Mouse (Mus musculus) forebrain, embryonic 15.5 days (tissue): Measurements from ENCODE around the gene Adcy6. TPM values are rescaled to one million over a fixed set of nuclear protein-coding genes. Genes with fewer than 3 reads are reported as not detected.

Experiments used
- ATAC-seq: fragments of 200-750 bp; cut with Nextera tagmentation; replicated peaks from 2 replicates; pipeline ENCODE4 v1.8.0; 2017; ENCODE audit warnings: mild to moderate bottlenecking, moderate TSS enrichment, moderate library complexity
- H3K27ac ChIP-seq: fragments of 300-500 bp; sonication (generic); replicated peaks from 2 replicates; pipeline ENCODE4 v1.5.1; 2015; ENCODE audit warnings: mild to moderate bottlenecking, inconsistent platforms
- H3K27me3 ChIP-seq: fragments of 300-500 bp; sonication (generic); 2 replicates; pipeline ENCODE4 v1.6.1; 2015; ENCODE audit warnings: inconsistent platforms
- H3K36me3 ChIP-seq: fragments of 300-500 bp; sonication (generic); 2 replicates; pipeline ENCODE4 v1.6.1; 2015; ENCODE audit warnings: mild to moderate bottlenecking, inconsistent platforms
- H3K4me1 ChIP-seq: fragments of 300-500 bp; sonication (generic); 2 replicates; pipeline ENCODE4 v1.6.1; 2015; ENCODE audit warnings: inconsistent platforms
- H3K4me2 ChIP-seq: fragments of 300-500 bp; sonication (generic); replicated peaks from 2 replicates; pipeline ENCODE4 v1.6.1; 2015; ENCODE audit warnings: mild to moderate bottlenecking, inconsistent platforms
- H3K4me3 ChIP-seq: fragments of 300-500 bp; sonication (generic); 2 replicates; pipeline ENCODE4 v1.5.1; 2015; ENCODE audit warnings: mild to moderate bottlenecking, inconsistent platforms
- H3K9ac ChIP-seq: fragments of 300-500 bp; sonication (generic); replicated peaks from 2 replicates; pipeline ENCODE4 v1.6.1; 2015; ENCODE audit warnings: mild to moderate bottlenecking, inconsistent platforms
- H3K9me3 ChIP-seq: fragments of 300-500 bp; sonication (generic); 2 replicates; pipeline ENCODE4 v1.6.1; 2016; ENCODE audit warnings: inconsistent platforms
- WGBS: fragments of 180-500 bp; shearing (Covaris S2); methylation state at CpG from one replicate; pipeline ENCODE4 v1.1.7; 2015; ENCODE audit warnings: mixed read lengths; 5-methylcytosine and 5-hydroxymethylcytosine counted together
- polyA plus RNA-seq: library from polyadenylated mRNA; unstranded; fragments of >200 nt; fragmentation: Nextera tagmentation; extraction: Ambion mirVana; gene quantifications from 2 replicates; pipeline ENCODE4 v1.2.1, GENCODE M21; 2015

Gene Adcy6
- polyA plus RNA-seq, 1 experiment from 2014 or later = 12.5 TPM

GRCm38 (mm10) chr15:98570873-98571538 is 38.9 kb downstream of the Adcy6 start, which contains the start of the genes Ccnt1 and 4930415O20Rik:
Ccnt1 (minus strand) TSS chr15:98570923.
4930415O20Rik (plus strand) TSS chr15:98571004.
- Histone ChIP-seq H3K9ac (no peak within 1 kb of the TSS), H3K27ac (no peak within 1 kb of the TSS), H3K4me1 (peaks cover 17% of the 10 kb centered on the region), H3K4me3 (no peak within 1 kb of the TSS), H3K9me3 (no peaks in the 10 kb centered on the region), H3K4me2 (no peak within 1 kb of the TSS), H3K27me3 (no peaks in the 10 kb centered on the region), H3K36me3 (no peaks in the 10 kb centered on the region)
- no peak for ATAC-seq
- 87% methylated on average over 10 of the region's 10 CpGs for WGBS

- Histone ChIP-seq H3K4me3 (no peak overlapping the region), H3K9me3 (no peaks in the 10 kb centered on the region), H3K4me2 (no peak overlapping the region), H3K9ac (no peak overlapping the region), H3K4me1 (peaks cover 29% of the 10 kb centered on the region), H3K27me3 (no peaks in the 10 kb centered on the region), H3K36me3 (no peaks in the 10 kb centered on the region), H3K27ac (no peak overlapping the region)
- no peak for ATAC-seq
- 85% methylated on average over 4 of the region's 4 CpGs for WGBS
Observed at GRCm38 (mm10) chr15:98569795-98570365, 40.0 kb downstream of the Adcy6 start.

GRCm38 (mm10) chr15:98569216-98569615 is 40.7 kb downstream of the Adcy6 start:
- no peaks in the 10 kb centered on the region for H3K9me3 ChIP-seq
- peaks cover 33% of the 10 kb centered on the region for H3K4me1 ChIP-seq
- WGBS = 68% methylated on average over 7 of the region's 7 CpGs
- H3K27me3 ChIP-seq = no peaks in the 10 kb centered on the region
- peak overlapping the region; percentile 77 for H3K4me2 ChIP-seq
- peak overlapping the region; percentile 92 for H3K9ac ChIP-seq
- H3K4me3 ChIP-seq = 0 out of 2 replicates have a peak overlapping the region, but pooled peaks have one; percentile 97
- H3K36me3 ChIP-seq = 0 out of 2 replicates have a peak, but pooled peaks cover 3% of the 10 kb centered on the region
- no peak overlapping the region for H3K27ac ChIP-seq
- ATAC-seq = no peak

- H3K4me2 ChIP-seq = peak overlapping the region; percentile 77
- H3K27ac ChIP-seq = peak overlapping the region; percentile 90
- no peaks in the 10 kb centered on the region for H3K9me3 ChIP-seq
- H3K9ac ChIP-seq = peak overlapping the region; percentile 92
- ATAC-seq = peak; percentile 31
- peak overlapping the region; percentile 97 for H3K4me3 ChIP-seq
- WGBS = 12% methylated on average over 22 of the region's 22 CpGs
- peaks cover 39% of the 10 kb centered on the region for H3K4me1 ChIP-seq
- H3K27me3 ChIP-seq = no peaks in the 10 kb centered on the region
- peaks cover 6% of the 10 kb centered on the region; the same call in 1 of the 2 replicates for H3K36me3 ChIP-seq
Observed at GRCm38 (mm10) chr15:98568256-98569033, 41.4 kb downstream of the Adcy6 start.

- peak; percentile 97 for ATAC-seq
- Histone ChIP-seq H3K9me3 (no peaks in the 10 kb centered on the region), H3K4me2 (peak overlapping the region; percentile 77), H3K36me3 (peaks cover 11% of the 10 kb centered on the region; the same call in 1 of the 2 replicates), H3K27me3 (no peaks in the 10 kb centered on the region), H3K4me3 (peak overlapping the region; percentile 97), H3K4me1 (peaks cover 43% of the 10 kb centered on the region), H3K9ac (peak overlapping the region; percentile 92), H3K27ac (peak overlapping the region; percentile 92)
- under 1% methylated on average over 88 of the region's 88 CpGs for WGBS
Observed at GRCm38 (mm10) chr15:98567278-98568134, 42.4 kb downstream of the Adcy6 start.

- Histone ChIP-seq H3K4me2 (peak overlapping the region; percentile 69), H3K36me3 (peaks cover 11% of the 10 kb centered on the region; the same call in 1 of the 2 replicates), H3K4me1 (peaks cover 44% of the 10 kb centered on the region), H3K27me3 (no peaks in the 10 kb centered on the region), H3K9me3 (no peaks in the 10 kb centered on the region), H3K4me3 (peak overlapping the region; percentile 97), H3K27ac (peak overlapping the region; percentile 92), H3K9ac (peak overlapping the region; percentile 87)
- ATAC-seq = no peak
- under 1% methylated on average over 15 of the region's 15 CpGs for WGBS
Observed at GRCm38 (mm10) chr15:98566973-98567277, 43.0 kb downstream of the Adcy6 start.

GRCm38 (mm10) chr15:98557186-98557585 is 52.7 kb downstream of the Adcy6 start:
- H3K4me3 ChIP-seq = no peak overlapping the region
- H3K9ac ChIP-seq = no peak overlapping the region
- WGBS = 89% methylated on average over 5 of the region's 5 CpGs
- ATAC-seq = no peak
- H3K4me2 ChIP-seq = no peak overlapping the region
- no peaks in the 10 kb centered on the region for H3K9me3 ChIP-seq
- 0 out of 2 replicates have a peak, but pooled peaks cover 2% of the 10 kb centered on the region for H3K4me1 ChIP-seq
- no peaks in the 10 kb centered on the region for H3K27me3 ChIP-seq
- H3K27ac ChIP-seq = no peak overlapping the region
- H3K36me3 ChIP-seq = peaks cover 62% of the 10 kb centered on the region

GRCm38 (mm10) chr15:98555881-98556280 is 54.0 kb downstream of the Adcy6 start:
- WGBS = 93% methylated on average over 4 of the region's 4 CpGs
- H3K4me3 ChIP-seq = no peak overlapping the region
- no peak for ATAC-seq
- H3K27me3 ChIP-seq = no peaks in the 10 kb centered on the region
- H3K9ac ChIP-seq = no peak overlapping the region
- no peaks in the 10 kb centered on the region for H3K4me1 ChIP-seq
- H3K9me3 ChIP-seq = no peaks in the 10 kb centered on the region
- no peak overlapping the region for H3K27ac ChIP-seq
- no peak overlapping the region for H3K4me2 ChIP-seq
- H3K36me3 ChIP-seq = peaks cover 75% of the 10 kb centered on the region

GRCm38 (mm10) chr15:98552758-98553157 is 57.1 kb downstream of the Adcy6 start:
- H3K27ac ChIP-seq = no peak overlapping the region
- no peaks in the 10 kb centered on the region for H3K27me3 ChIP-seq
- H3K9me3 ChIP-seq = no peaks in the 10 kb centered on the region
- no peaks in the 10 kb centered on the region for H3K4me1 ChIP-seq
- H3K9ac ChIP-seq = no peak overlapping the region
- no peak for ATAC-seq
- no peak overlapping the region for H3K4me2 ChIP-seq
- peaks cover 76% of the 10 kb centered on the region for H3K36me3 ChIP-seq
- 88% methylated on average over 2 of the region's 2 CpGs for WGBS
- no peak overlapping the region for H3K4me3 ChIP-seq

- no peak overlapping the region for H3K4me2 ChIP-seq
Observed at GRCm38 (mm10) chr15:98546843-98547242, 63.0 kb downstream of the Adcy6 start.

GRCm38 (mm10) chr15:98545151-98545550 is 64.7 kb downstream of the Adcy6 start:
- H3K9ac ChIP-seq = no peak overlapping the region
- peaks cover 80% of the 10 kb centered on the region for H3K36me3 ChIP-seq
- no peaks in the 10 kb centered on the region for H3K9me3 ChIP-seq
- 95% methylated on average over 3 of the region's 3 CpGs for WGBS
- H3K4me3 ChIP-seq = no peak overlapping the region
- H3K4me1 ChIP-seq = no peaks in the 10 kb centered on the region
- no peak overlapping the region for H3K4me2 ChIP-seq
- no peak overlapping the region for H3K27ac ChIP-seq
- ATAC-seq = no peak
- no peaks in the 10 kb centered on the region for H3K27me3 ChIP-seq

More at GRCm38 (mm10) chr15:98546843-98547242, 63.0 kb downstream of the Adcy6 start:
- Histone ChIP-seq H3K9me3 (no peaks in the 10 kb centered on the region), H3K27ac (no peak overlapping the region), H3K4me1 (no peaks in the 10 kb centered on the region), H3K9ac (no peak overlapping the region), H3K27me3 (no peaks in the 10 kb centered on the region), H3K36me3 (peaks cover 85% of the 10 kb centered on the region), H3K4me3 (no peak overlapping the region)
- 95% methylated on average over 5 of the region's 5 CpGs for WGBS
- no peak for ATAC-seq
